Mouse (Mus musculus) neural tube, embryonic 14.5 days (tissue): ENCODE measurements around the gene Zcchc3. TPM values are rescaled to one million over a fixed set of nuclear protein-coding genes. Genes with fewer than 3 reads are reported as not detected.

ENCODE experiments used
- ATAC-seq: fragments of 200-750 bp; cut with Nextera tagmentation; 2 replicates; pipeline ENCODE4 v1.8.0; 2017; ENCODE audit warnings: low read depth, mild to moderate bottlenecking, moderate TSS enrichment, moderate library complexity
- H3K27ac ChIP-seq: fragments of 300-500 bp; sonication (generic); 2 replicates; pipeline ENCODE4 v1.5.1; 2014; ENCODE audit warnings: low read depth, mild to moderate bottlenecking, control low read depth, low read length, moderate library complexity, mixed read lengths
- H3K27me3 ChIP-seq: fragments of 300-500 bp; sonication (generic); 2 replicates; pipeline ENCODE4 v1.6.1; 2014; ENCODE audit warnings: low read length; ENCODE audit not compliant: control insufficient read depth, insufficient read depth
- H3K36me3 ChIP-seq: fragments of 300-500 bp; sonication (generic); 2 replicates; pipeline ENCODE4 v1.6.1; 2014; ENCODE audit warnings: low read length, mixed read lengths; ENCODE audit not compliant: control insufficient read depth, insufficient read depth
- H3K4me1 ChIP-seq: fragments of 300-500 bp; sonication (generic); 2 replicates; pipeline ENCODE4 v1.6.1; 2014; ENCODE audit warnings: low read length; ENCODE audit not compliant: control insufficient read depth, insufficient read depth
- H3K4me2 ChIP-seq: fragments of 300-500 bp; sonication (generic); 2 replicates; pipeline ENCODE4 v1.6.1; 2014; ENCODE audit warnings: mild to moderate bottlenecking, low read depth, low read length, control low read depth
- H3K4me3 ChIP-seq: fragments of 300-500 bp; sonication (generic); 2 replicates; pipeline ENCODE4 v1.5.1; 2014; ENCODE audit warnings: low read depth, low read length, control low read depth, mixed read lengths
- H3K9ac ChIP-seq: fragments of 300-500 bp; sonication (generic); replicated peaks from 2 replicates; pipeline ENCODE4 v1.6.1; 2014; ENCODE audit warnings: low read depth, mild to moderate bottlenecking, control low read depth, low read length, mixed read lengths
- H3K9me3 ChIP-seq: fragments of 300-500 bp; sonication (generic); 2 replicates; pipeline ENCODE4 v1.6.1; 2016; ENCODE audit warnings: low read length; ENCODE audit not compliant: control insufficient read depth
- WGBS: fragments of 180-500 bp; shearing (Covaris S2); extraction: QIAGEN DNeasy Blood & Tissue Kit; methylation state at CpG from one replicate; pipeline ENCODE4 v1.1.7; 2014; 5-methylcytosine and 5-hydroxymethylcytosine counted together
- polyA plus RNA-seq: library from polyadenylated mRNA; unstranded; fragments of >200 nt; fragmentation: Nextera tagmentation; extraction: Ambion mirVana; gene quantifications from 2 replicates; pipeline ENCODE4 v1.2.1, GENCODE M21; 2014

The Zcchc3 gene
- polyA plus RNA-seq, 1 experiment from 2014 or later: 14.5 TPM

GRCm38 (mm10) chr2:152397680-152398435, 17.0 kb downstream of the Zcchc3 start, which contains the start of gene Sox12:
Sox12 (minus strand) TSS chr2:152398063.
- Histone ChIP-seq H3K4me2 (peak within 1 kb of the TSS; percentile 90), H3K27me3 (no peaks in the 10 kb centered on the region), H3K36me3 (no peaks in the 10 kb centered on the region), H3K9ac (peak within 1 kb of the TSS; percentile 97), H3K9me3 (no peaks in the 10 kb centered on the region), H3K4me1 (peaks cover 35% of the 10 kb centered on the region), H3K4me3 (peak within 1 kb of the TSS; percentile 88), H3K27ac (peak within 1 kb of the TSS; percentile 99)
- 0% methylated on average over 30 of the region's 104 CpGs for WGBS
- ATAC-seq: peak; percentile 78

DNA sequence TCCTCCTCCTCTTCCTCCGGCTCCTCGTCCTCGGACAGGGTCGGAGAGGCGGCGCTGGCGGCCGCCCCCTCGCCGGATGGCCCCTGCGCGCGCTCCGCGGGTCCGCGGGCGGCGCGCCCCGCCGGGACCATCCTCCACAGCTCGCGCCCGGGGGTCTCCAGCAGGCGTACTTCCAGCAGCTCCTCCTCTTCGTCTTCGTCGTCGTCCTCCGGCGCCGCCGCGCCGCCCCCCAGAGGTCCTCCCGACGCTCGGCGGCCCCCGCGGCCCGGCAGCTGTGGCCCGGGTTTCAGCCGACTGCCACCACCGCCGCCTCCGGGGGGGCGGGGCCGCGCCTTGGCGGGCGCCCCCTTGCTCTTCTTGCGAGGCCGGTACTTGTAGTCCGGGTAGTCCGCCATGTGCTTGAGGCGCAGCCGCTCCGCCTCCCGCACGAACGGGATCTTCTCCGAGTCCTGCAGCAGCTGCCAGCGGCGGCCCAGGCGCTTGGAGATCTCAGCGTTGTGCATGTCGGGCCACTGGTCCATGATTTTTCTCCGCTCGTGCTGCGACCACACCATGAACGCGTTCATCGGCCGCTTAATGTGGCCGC, 17.7 kb downstream of the Zcchc3 start:
- ATAC-seq: peak; percentile 7; the same call in 1 of the 2 replicates
- Histone ChIP-seq H3K9me3 (no peaks in the 10 kb centered on the region), H3K27me3 (no peaks in the 10 kb centered on the region), H3K4me2 (peak overlapping the region; percentile 90), H3K9ac (peak overlapping the region; percentile 97), H3K4me3 (peak overlapping the region; percentile 88), H3K4me1 (peaks cover 35% of the 10 kb centered on the region), H3K36me3 (no peaks in the 10 kb centered on the region), H3K27ac (peak overlapping the region; percentile 99)
- 0% methylated on average over 66 of the region's 77 CpGs for WGBS

DNA sequence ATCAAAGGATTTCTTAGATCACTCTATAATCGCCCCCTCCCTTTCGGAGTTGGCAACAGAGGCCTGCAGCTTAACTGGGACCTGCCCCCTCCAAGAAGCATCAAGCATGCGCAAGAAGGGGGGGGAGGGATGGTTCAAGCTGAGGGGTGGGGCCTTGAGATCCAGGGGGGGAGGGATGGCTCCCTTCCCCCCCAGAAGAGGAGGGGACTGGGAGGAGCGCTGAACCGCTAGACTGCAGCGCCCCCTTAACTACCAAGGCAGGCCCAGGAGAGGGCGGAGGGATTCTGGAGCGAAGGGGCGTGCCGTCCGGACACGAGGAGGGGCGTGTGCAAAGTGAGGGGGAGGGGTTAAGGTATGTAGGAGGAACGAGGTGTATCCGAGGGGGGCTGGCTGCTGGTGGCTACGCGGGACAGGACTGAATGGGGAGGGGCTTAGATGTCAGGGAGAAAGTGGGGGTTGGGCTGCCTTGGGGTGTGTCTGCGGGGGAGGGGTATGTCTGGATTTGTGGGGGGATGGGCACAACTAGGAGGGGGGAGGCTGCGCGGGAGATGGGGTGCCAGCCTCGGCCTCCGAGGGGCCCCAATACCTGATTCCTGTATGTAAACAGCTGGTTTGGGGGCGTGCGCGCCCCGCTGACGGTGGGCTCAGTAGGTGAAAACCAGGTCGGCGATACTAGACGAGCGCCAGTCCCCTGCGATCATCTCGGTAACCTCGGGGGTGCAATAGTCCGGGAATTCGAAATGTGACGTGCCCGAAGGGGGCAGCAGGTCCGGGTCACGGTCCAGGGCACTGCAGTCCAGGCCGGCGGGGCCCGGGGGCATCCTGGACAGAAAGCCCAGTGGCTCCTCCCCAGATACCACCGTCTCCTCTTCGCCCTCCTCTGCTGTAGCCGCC, 18.5 kb downstream of the Zcchc3 start:
- H3K4me1 ChIP-seq: peaks cover 35% of the 10 kb centered on the region
- H3K27ac ChIP-seq: peak overlapping the region; percentile 99
- ATAC-seq: peak; percentile 47
- H3K36me3 ChIP-seq: no peaks in the 10 kb centered on the region
- H3K27me3 ChIP-seq: no peaks in the 10 kb centered on the region
- under 1% methylated on average over 42 of the region's 46 CpGs for WGBS
- peak overlapping the region; percentile 88 for H3K4me3 ChIP-seq
- peak overlapping the region; percentile 90 for H3K4me2 ChIP-seq
- H3K9me3 ChIP-seq: no peaks in the 10 kb centered on the region
- peak overlapping the region; percentile 97 for H3K9ac ChIP-seq

DNA sequence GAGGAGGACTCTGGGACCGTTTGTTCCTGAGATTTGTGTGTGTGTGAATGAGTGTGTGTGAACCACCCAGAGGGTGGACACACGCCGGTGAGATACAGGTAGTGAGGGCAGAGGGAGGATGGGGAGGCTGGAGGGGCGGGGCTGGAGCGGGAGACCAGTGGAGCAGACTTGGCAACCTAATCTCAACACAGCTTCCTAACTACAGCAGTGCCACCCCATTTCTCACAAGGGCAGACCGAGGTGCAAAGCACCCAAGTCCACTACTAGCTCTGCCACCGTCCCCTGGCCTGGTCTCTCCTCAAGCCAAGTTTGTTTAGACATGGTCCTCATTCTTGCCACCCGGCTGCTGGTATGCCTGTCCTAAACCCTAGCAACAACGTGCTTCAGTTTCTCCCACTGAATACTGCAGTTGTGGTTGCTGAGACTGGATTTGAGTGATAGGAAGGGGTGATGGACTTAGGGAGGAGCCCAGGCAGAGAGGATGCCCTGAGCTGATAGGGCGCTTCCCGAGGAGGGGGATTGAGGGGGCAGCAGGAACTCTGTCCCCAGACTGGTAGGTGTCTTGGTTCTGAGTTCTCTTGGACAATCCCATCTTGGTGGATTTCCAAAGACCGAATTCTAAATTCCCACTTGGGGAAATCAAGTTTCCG, 19.4 kb downstream of the Zcchc3 start:
- no peak overlapping the region for H3K27ac ChIP-seq
- H3K4me3 ChIP-seq: peak overlapping the region; percentile 88
- ATAC-seq: no peak
- H3K9ac ChIP-seq: peak overlapping the region; percentile 97
- H3K4me1 ChIP-seq: peaks cover 33% of the 10 kb centered on the region
- H3K36me3 ChIP-seq: no peaks in the 10 kb centered on the region
- WGBS: 22% methylated on average over 11 of the region's 13 CpGs
- no peaks in the 10 kb centered on the region for H3K27me3 ChIP-seq
- H3K9me3 ChIP-seq: no peaks in the 10 kb centered on the region
- H3K4me2 ChIP-seq: peak overlapping the region; percentile 90

DNA sequence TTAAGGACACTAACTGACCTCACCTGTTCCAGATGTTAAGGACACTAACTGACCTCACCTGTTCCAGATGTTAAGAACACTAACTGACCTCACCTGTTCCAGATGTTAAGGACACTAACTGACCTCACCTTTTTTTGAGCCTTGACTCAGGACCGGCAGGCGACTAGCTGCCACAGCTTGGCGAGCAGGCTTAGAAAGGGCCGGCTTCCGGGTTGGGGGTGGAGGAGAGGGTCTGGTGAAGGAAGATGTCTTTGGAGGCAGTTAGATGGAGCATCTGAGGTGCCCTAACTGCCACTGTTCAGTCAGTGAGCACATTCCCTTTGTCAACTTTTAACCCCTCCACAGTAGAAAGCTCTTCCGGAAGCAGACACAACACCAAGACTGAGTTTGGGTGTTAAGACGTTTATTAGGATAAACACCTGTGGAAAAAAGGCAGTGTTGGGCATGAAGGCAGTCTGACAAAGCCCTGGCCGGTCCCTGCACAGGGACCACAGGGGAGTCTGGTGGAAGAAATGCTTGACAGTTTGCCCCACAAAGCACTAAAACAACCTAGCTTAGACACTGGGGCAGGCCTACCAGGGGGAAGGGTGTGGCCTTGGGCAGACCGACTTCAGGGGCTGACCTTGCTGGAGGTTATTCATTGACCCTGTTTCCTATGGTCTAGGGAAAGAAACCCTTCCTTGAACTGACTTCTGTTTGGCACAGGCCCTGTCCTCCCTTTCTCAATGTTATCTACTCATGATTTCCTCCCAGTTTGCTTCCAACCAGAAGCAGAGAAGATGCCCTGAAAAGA, 21.4 kb downstream of the Zcchc3 start:
- Histone ChIP-seq H3K4me3 (0 out of 2 replicates have a peak overlapping the region, but pooled peaks have one; percentile 1), H3K27ac (no peak overlapping the region), H3K4me1 (peaks cover 25% of the 10 kb centered on the region), H3K9me3 (no peaks in the 10 kb centered on the region), H3K4me2 (peak overlapping the region; percentile 90), H3K9ac (no peak overlapping the region), H3K36me3 (no peaks in the 10 kb centered on the region), H3K27me3 (no peaks in the 10 kb centered on the region)
- ATAC-seq: no peak
- WGBS: 59% methylated on average over 9 of the region's 9 CpGs

DNA sequence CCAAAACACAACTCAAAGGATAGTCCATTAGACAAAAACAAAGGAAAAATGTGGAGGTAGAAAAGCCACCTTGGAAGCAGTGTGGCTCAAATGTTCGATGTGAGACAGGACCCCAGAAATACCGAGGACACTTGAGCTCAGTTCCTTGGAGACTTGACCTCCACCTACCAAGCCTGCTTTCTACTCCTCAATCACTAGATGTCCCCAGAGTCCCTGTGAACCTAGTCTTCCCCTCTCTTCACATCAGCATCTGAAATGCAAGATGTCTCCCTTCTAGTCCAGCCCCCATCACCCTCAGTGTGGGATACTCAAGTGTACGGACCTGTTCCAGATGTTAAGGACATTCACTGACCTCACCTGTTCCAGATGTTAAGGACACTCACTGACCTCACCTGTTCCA, 22.0 kb downstream of the Zcchc3 start:
- no peak overlapping the region for H3K4me2 ChIP-seq
- H3K27ac ChIP-seq: no peak overlapping the region
- 18% methylated on average over 3 of the region's 3 CpGs for WGBS
- H3K36me3 ChIP-seq: no peaks in the 10 kb centered on the region
- H3K4me1 ChIP-seq: peaks cover 25% of the 10 kb centered on the region
- no peak for ATAC-seq
- no peaks in the 10 kb centered on the region for H3K9me3 ChIP-seq
- H3K9ac ChIP-seq: no peak overlapping the region
- H3K27me3 ChIP-seq: no peaks in the 10 kb centered on the region
- no peak overlapping the region for H3K4me3 ChIP-seq

DNA sequence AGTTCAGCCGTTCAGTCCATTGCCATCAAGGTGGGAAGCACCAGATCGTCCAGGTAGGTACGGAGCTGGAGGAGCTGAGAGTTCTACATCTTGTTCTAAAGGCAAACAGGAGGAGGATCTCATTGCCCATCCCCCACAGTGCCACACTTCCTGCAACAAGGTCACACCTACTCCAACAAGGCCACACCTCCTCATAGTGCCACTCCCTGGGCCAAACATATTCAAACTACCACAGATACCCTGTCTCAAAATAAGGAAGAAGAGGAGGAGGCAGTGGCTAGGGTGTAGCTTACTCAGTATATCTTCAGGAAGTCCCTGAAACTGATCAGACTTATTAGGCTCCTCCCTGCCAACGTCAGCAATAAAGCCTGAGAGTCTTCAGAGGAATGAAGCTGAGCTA, 30.6 kb downstream of the Zcchc3 start:
- H3K27ac ChIP-seq: no peak overlapping the region
- no peak overlapping the region for H3K9ac ChIP-seq
- H3K27me3 ChIP-seq: no peaks in the 10 kb centered on the region
- H3K36me3 ChIP-seq: no peaks in the 10 kb centered on the region
- no peaks in the 10 kb centered on the region for H3K9me3 ChIP-seq
- ATAC-seq: no peak
- no peak overlapping the region for H3K4me3 ChIP-seq
- no peaks in the 10 kb centered on the region for H3K4me1 ChIP-seq
- H3K4me2 ChIP-seq: no peak overlapping the region
- 78% methylated on average over 4 of the region's 4 CpGs for WGBS

- Histone ChIP-seq H3K27me3 (no peaks in the 10 kb centered on the region), H3K27ac (peak within 1 kb of the TSS; percentile 91), H3K4me1 (peaks cover 17% of the 10 kb centered on the region), H3K4me2 (peak within 1 kb of the TSS; percentile 53), H3K4me3 (peak within 1 kb of the TSS; percentile 34), H3K36me3 (no peaks in the 10 kb centered on the region), H3K9me3 (no peaks in the 10 kb centered on the region), H3K9ac (peak within 1 kb of the TSS; percentile 53)
- WGBS: 1% methylated on average over 16 of the region's 16 CpGs
- peak; percentile 87 for ATAC-seq
Measured at GRCm38 (mm10) chr2:152376345-152376741, 38.5 kb downstream of the Zcchc3 start, which contains the start of gene Nrsn2. Nrsn2 (minus strand) TSS chr2:152376638.
